Mouse (Mus musculus) kidney, postnatal 4 days (tissue): ENCODE results near the gene B4galt1.

Source experiments
- DNase-seq, 2 experiments: peaks; one replicate each; pipeline ENCODE4 v3.0.0; 2021; ENCODE audit warnings: mixed read lengths in 2 of 2

The B4galt1 gene

GRCm38 (mm10) chr4:40840448-40840847 is 13.4 kb downstream of the B4galt1 start:
- no peak for DNase-seq

GRCm38 (mm10) chr4:40839251-40839650 is 14.6 kb downstream of the B4galt1 start:
- no peak for DNase-seq

- peak; percentile 76 to 80 for DNase-seq
These were observed 16.1 kb downstream of the B4galt1 start for GRCm38 (mm10) chr4:40837451-40838285.

- no peak for DNase-seq
These were observed 16.8 kb downstream of the B4galt1 start for GRCm38 (mm10) chr4:40837008-40837407.

- no peak for DNase-seq
These were observed 18.9 kb downstream of the B4galt1 start for GRCm38 (mm10) chr4:40834872-40835271.

- no peak for DNase-seq
These were observed 19.5 kb downstream of the B4galt1 start for GRCm38 (mm10) chr4:40834232-40834786.

- DNase-seq = no peak
These were observed 20.2 kb downstream of the B4galt1 start for GRCm38 (mm10) chr4:40833381-40834231.

GRCm38 (mm10) chr4:40830530-40830929 is 23.3 kb downstream of the B4galt1 start:
- DNase-seq = no peak

- DNase-seq = no peak
These were observed 24.0 kb downstream of the B4galt1 start for GRCm38 (mm10) chr4:40829654-40830400.

GRCm38 (mm10) chr4:40828910-40829309 is 24.9 kb downstream of the B4galt1 start:
- peak; percentile 58 to 71 for DNase-seq

- no peak for DNase-seq
These were observed 25.9 kb downstream of the B4galt1 start for GRCm38 (mm10) chr4:40827926-40828325.

- DNase-seq = no peak
These were observed 27.0 kb downstream of the B4galt1 start for GRCm38 (mm10) chr4:40826810-40827209.

- no peak for DNase-seq
These were observed 27.8 kb downstream of the B4galt1 start for GRCm38 (mm10) chr4:40825981-40826380.

GRCm38 (mm10) chr4:40825146-40825545 is 28.7 kb downstream of the B4galt1 start:
- no peak for DNase-seq

- no peak for DNase-seq
These were observed 29.3 kb downstream of the B4galt1 start for GRCm38 (mm10) chr4:40824505-40824904.

GRCm38 (mm10) chr4:40823664-40824063 is 30.1 kb downstream of the B4galt1 start:
- DNase-seq = no peak

GRCm38 (mm10) chr4:40823151-40823550 is 30.7 kb downstream of the B4galt1 start:
- DNase-seq = no peak

- DNase-seq = no peak
These were observed 32.3 kb downstream of the B4galt1 start for GRCm38 (mm10) chr4:40821303-40822023.

- DNase-seq = no peak
These were observed 32.9 kb downstream of the B4galt1 start for GRCm38 (mm10) chr4:40820903-40821302.

- DNase-seq = no peak
These were observed 33.8 kb downstream of the B4galt1 start for GRCm38 (mm10) chr4:40820024-40820423.

- DNase-seq = no peak
These were observed 34.7 kb downstream of the B4galt1 start for GRCm38 (mm10) chr4:40819151-40819550.

GRCm38 (mm10) chr4:40818421-40818820 is 35.4 kb downstream of the B4galt1 start:
- peak; percentile 31 to 51 for DNase-seq
